Mouse (Mus musculus) heart, embryonic 13.5 days (tissue): ENCODE results near the gene Arhgap25. TPM values are rescaled to one million over a fixed set of nuclear protein-coding genes. Genes with fewer than 3 reads are reported as not detected.
"Not testable (repeated sequence)": the region's sequence is repeated elsewhere in the genome, so short reads cannot be mapped to it uniquely, and the experiment has no call there.

Experiments used
- ATAC-seq: fragments of 200-750 bp; cut with Nextera tagmentation; 2 replicates; pipeline ENCODE4 v1.8.0; 2017; ENCODE audit warnings: moderate TSS enrichment; ENCODE audit not compliant: insufficient number of reproducible peaks, low FRiP score, low TSS enrichment; ENCODE audit errors: extremely low read depth
- H3K27ac ChIP-seq: fragments of 300-500 bp; sonication (generic); replicated peaks from 2 replicates; pipeline ENCODE4 v1.5.1; 2015; ENCODE audit warnings: moderate library complexity, mild to moderate bottlenecking, inconsistent platforms
- H3K27me3 ChIP-seq: fragments of 300-500 bp; sonication (generic); replicated peaks from 2 replicates; pipeline ENCODE4 v1.6.1; 2015; ENCODE audit warnings: mild to moderate bottlenecking, inconsistent platforms
- H3K36me3 ChIP-seq: fragments of 300-500 bp; sonication (generic); 2 replicates; pipeline ENCODE4 v1.6.1; 2015; ENCODE audit warnings: mild to moderate bottlenecking, inconsistent platforms
- H3K4me1 ChIP-seq: fragments of 300-500 bp; sonication (generic); 2 replicates; pipeline ENCODE4 v1.6.1; 2015; ENCODE audit warnings: inconsistent platforms
- H3K4me2 ChIP-seq: fragments of 300-500 bp; sonication (generic); 2 replicates; pipeline ENCODE4 v1.6.1; 2015; ENCODE audit warnings: inconsistent platforms, mild to moderate bottlenecking, moderate library complexity
- H3K4me3 ChIP-seq: fragments of 300-500 bp; sonication (generic); 2 replicates; pipeline ENCODE4 v1.5.1; 2015; ENCODE audit warnings: moderate library complexity, mild to moderate bottlenecking, inconsistent platforms
- H3K9ac ChIP-seq: fragments of 300-500 bp; sonication (generic); 2 replicates; pipeline ENCODE4 v1.6.1; 2015; ENCODE audit warnings: inconsistent platforms, mild to moderate bottlenecking, moderate library complexity
- H3K9me3 ChIP-seq: fragments of 300-500 bp; sonication (generic); 2 replicates; pipeline ENCODE4 v1.6.1; 2016; ENCODE audit warnings: inconsistent platforms
- WGBS: fragments of 180-500 bp; shearing (Covaris S2); methylation state at CpG from one replicate; pipeline ENCODE4 v1.1.7; 2015; ENCODE audit warnings: mixed read lengths; 5-methylcytosine and 5-hydroxymethylcytosine counted together
- polyA plus RNA-seq: library from polyadenylated mRNA; unstranded; fragments of >200 nt; fragmentation: Nextera tagmentation; extraction: Ambion mirVana; gene quantifications from 2 replicates; pipeline ENCODE4 v1.2.1, GENCODE M21; 2015

The Arhgap25 gene
- polyA plus RNA-seq, 1 experiment from 2014 or later, result 3.6 TPM

DNA sequence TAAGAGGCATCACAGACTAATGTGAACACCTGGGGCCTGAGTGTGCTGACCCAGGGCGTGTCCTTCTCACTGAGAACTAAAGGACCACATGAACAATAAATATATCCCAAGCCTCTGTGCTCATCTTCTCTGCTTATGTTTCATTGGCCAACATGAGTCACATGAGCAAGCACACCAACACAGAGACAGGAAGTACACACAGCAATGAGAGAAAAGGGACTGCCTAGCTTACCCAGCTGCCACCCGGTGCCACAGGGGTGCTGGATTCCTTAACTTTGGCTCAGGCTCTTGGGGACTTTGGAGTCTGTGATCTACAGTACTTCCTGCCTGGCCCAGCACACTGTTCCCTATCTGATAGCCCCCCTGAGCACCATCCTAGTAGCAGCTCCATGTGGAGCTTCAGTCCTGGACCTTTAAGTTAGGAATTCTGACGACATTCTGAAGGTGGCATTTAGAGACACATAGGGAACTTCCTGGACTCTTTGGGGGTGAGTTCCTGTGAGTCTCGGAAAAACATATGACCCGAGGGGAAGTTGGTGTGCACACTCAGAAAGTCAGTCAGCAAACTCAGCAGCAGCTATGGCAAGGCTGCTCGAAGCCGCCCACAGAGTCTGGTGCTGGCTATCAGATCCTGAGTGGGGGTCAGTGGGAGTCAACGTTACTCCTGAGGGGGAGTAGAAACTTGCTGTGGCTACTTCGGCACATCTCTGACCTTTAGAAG is 2.0 kb upstream of the Arhgap25 start:
- no peak overlapping the region for H3K4me3 ChIP-seq
- H3K9ac ChIP-seq, result no peak overlapping the region
- H3K36me3 ChIP-seq, result no peaks in the 10 kb centered on the region
- H3K4me2 ChIP-seq, result no peak overlapping the region
- 59% methylated on average over 9 of the region's 9 CpGs for WGBS
- H3K9me3 ChIP-seq, result no peaks in the 10 kb centered on the region
- H3K4me1 ChIP-seq, result peaks cover 9% of the 10 kb centered on the region; the same call in 1 of the 2 replicates
- H3K27ac ChIP-seq, result no peak overlapping the region
- peaks cover 27% of the 10 kb centered on the region for H3K27me3 ChIP-seq
- no peak for ATAC-seq

DNA sequence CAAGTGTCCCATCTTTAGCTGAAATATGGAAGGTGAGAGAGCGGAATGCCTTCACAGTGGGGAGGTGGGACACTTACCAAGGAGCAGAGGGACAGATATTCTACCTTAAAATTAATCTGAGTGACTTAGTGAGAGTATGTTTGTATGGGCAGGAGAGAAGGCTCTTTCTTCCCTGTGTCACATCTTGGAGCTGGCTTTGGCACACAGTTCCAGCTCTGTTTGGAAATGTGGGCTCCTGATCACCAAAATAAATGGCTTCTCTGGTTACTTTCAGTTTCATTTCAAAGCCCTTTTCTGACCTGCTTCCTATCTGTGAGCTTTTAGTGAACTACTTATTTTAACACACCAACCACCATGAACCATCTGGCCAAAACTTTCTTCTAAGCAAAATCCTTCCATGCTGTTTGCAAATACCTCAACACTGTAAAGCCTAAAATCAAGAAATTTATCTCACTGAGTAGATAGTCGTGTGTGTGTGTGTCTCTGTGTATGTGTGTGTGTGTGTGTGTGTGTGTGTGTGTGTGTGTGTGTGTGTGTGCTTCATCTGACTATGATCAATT is 1.5 kb downstream of the Arhgap25 start:
- Histone ChIP-seq H3K4me2 (no peak overlapping the region), H3K4me3 (no peak overlapping the region), H3K9me3 (no peaks in the 10 kb centered on the region), H3K9ac (no peak overlapping the region), H3K36me3 (no peaks in the 10 kb centered on the region), H3K27ac (no peak overlapping the region), H3K4me1 (peaks cover 18% of the 10 kb centered on the region; the same call in 1 of the 2 replicates), H3K27me3 (peaks cover 26% of the 10 kb centered on the region)
- 75% methylated on average over 2 of the region's 2 CpGs for WGBS
- ATAC-seq, result no peak

DNA sequence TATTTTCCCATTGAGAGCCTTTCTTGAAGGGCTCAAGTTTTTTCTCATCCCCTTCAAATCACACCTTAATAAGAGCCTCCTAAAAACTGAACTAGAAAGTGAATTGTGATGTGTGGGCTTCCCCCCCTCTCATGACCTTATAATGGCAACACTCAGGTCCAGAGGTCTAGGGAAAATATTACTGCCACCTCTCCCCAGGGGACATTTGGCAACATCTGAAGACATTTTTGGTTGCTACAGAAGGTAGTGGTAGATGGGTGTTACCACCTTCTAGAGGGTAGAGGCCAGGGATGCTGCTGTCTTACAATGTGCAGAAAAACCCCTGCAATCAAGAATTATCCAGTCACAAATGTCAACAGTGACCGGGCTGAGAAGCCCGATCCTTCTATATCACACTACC is 2.7 kb downstream of the Arhgap25 start:
- ATAC-seq, result no peak
- Histone ChIP-seq H3K36me3 (no peaks in the 10 kb centered on the region), H3K4me2 (no peak overlapping the region), H3K4me3 (no peak overlapping the region), H3K27ac (no peak overlapping the region), H3K9ac (no peak overlapping the region), H3K9me3 (no peaks in the 10 kb centered on the region), H3K4me1 (peaks cover 15% of the 10 kb centered on the region; the same call in 1 of the 2 replicates), H3K27me3 (peaks cover 21% of the 10 kb centered on the region)
- 62% methylated on average over 2 of the region's 2 CpGs for WGBS

DNA sequence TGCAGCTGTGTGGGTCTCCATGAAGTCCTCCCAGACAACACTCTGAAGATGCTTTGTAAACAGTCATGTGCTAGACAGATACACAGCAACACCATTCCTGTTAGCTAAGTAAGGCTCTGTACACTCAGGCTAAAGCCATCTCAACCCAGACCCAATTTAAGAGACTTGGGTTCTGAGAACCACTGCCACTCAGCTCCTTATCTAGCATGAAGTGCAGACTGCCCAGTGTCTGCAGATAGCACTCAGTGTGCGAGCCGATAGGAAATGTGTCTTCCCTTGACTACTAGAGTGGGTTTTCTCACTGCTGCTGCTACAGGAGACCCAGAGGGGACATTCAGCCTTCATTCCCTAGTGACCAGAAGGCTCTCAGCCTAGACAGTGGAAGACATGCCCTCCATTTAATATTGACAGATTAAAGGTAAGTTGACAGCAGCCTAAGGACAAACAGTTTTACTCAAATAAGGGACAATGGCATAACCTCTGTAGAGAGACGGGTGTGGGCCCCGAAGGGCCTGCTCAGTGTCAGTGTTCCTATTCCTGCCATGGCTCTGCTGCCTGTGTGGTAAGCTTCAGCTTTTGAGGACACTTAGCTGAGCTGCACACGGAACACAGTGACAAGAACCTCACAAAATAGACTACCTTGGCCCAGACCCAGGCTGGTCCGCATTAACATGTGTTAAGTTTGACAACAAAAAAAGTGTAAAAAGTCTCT is 5.1 kb downstream of the Arhgap25 start:
- no peak for ATAC-seq
- H3K4me1 ChIP-seq, result peaks cover 20% of the 10 kb centered on the region
- no peak overlapping the region for H3K9ac ChIP-seq
- H3K4me2 ChIP-seq, result no peak overlapping the region
- H3K9me3 ChIP-seq, result no peaks in the 10 kb centered on the region
- H3K4me3 ChIP-seq, result no peak overlapping the region
- no peaks in the 10 kb centered on the region for H3K36me3 ChIP-seq
- no peak overlapping the region for H3K27ac ChIP-seq
- 50% methylated on average over 6 of the region's 6 CpGs for WGBS
- peaks cover 27% of the 10 kb centered on the region for H3K27me3 ChIP-seq

DNA sequence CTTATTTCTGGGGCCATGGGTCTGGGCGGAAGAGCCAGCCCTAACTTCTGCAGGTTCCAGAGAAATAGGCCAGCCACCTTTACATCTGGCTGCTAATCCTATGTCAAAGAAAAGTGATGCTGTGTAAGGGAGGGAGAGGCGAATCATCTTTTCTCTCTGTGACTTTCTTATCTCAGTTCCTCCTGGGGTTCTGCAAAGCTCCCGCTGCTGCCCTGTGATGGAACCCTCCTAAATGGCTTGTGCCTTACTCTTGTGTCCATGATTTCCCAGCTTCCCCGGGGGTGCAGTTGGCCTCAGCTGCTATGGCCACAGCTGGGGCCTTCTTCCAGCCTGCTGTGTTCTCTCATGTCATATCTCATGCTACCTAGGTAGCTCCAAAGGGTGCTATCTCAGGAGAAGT is 5.7 kb downstream of the Arhgap25 start:
- 59% methylated on average over 4 of the region's 4 CpGs for WGBS
- Histone ChIP-seq H3K9ac (no peak overlapping the region), H3K27ac (no peak overlapping the region), H3K4me2 (no peak overlapping the region), H3K36me3 (no peaks in the 10 kb centered on the region), H3K27me3 (peaks cover 26% of the 10 kb centered on the region), H3K4me1 (peaks cover 20% of the 10 kb centered on the region), H3K4me3 (no peak overlapping the region), H3K9me3 (no peaks in the 10 kb centered on the region)
- no peak for ATAC-seq

DNA sequence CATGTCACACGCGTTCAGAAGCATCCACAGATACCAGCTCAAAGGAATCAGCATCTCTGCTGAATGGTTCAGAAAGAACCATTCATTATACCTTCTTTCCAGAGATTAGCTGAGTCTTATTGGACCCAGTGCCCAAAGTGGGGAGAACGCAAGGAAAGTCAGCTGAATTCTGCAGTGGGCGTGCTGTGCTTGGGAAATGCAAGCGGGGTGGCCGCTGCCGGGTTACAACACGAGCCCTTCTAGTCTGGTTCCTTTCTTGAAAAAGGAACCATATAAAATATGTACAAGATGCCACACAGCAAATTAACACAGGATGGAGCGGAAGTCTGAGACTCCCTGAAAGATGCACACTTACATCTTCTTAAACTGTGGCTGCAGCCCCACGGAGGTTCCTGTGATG is 7.9 kb downstream of the Arhgap25 start:
- no peak for ATAC-seq

DNA sequence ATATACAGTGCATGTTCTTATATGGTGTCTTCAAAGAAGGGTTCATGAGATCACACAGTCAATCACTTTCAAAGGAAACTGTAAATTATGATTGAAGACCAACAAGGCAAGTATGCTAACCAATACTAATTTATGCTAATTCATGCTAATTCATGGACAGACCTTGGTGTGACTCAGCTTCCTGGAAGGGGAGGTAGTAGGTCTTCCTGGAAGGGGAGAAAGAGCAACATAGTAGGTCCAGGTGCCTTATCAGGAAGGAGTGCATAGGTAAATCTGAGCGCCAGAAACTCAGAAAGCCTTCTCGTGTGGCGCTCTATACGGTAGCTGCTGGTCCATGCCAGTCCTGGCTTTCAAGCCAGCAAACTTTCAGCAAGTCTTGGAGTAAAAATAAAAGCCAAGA is 8.8 kb downstream of the Arhgap25 start:
- ATAC-seq, result no peak
- H3K27me3 ChIP-seq, result peaks cover 42% of the 10 kb centered on the region
- H3K4me3 ChIP-seq, result no peak overlapping the region
- no peaks in the 10 kb centered on the region for H3K9me3 ChIP-seq
- no peak overlapping the region for H3K27ac ChIP-seq
- peaks cover 20% of the 10 kb centered on the region for H3K4me1 ChIP-seq
- WGBS, result 82% methylated on average over 4 of the region's 4 CpGs
- no peak overlapping the region for H3K9ac ChIP-seq
- H3K36me3 ChIP-seq, result no peaks in the 10 kb centered on the region
- no peak overlapping the region for H3K4me2 ChIP-seq

More for the DNA sequence above, 7.9 kb downstream of the Arhgap25 start:
- H3K27ac ChIP-seq, result no peak overlapping the region
- peaks cover 37% of the 10 kb centered on the region for H3K27me3 ChIP-seq
- H3K4me2 ChIP-seq, result no peak overlapping the region
- H3K9ac ChIP-seq, result no peak overlapping the region
- no peaks in the 10 kb centered on the region for H3K36me3 ChIP-seq
- H3K4me1 ChIP-seq, result peaks cover 20% of the 10 kb centered on the region
- no peak overlapping the region for H3K4me3 ChIP-seq
- WGBS, result 86% methylated on average over 10 of the region's 10 CpGs
- H3K9me3 ChIP-seq, result no peaks in the 10 kb centered on the region

DNA sequence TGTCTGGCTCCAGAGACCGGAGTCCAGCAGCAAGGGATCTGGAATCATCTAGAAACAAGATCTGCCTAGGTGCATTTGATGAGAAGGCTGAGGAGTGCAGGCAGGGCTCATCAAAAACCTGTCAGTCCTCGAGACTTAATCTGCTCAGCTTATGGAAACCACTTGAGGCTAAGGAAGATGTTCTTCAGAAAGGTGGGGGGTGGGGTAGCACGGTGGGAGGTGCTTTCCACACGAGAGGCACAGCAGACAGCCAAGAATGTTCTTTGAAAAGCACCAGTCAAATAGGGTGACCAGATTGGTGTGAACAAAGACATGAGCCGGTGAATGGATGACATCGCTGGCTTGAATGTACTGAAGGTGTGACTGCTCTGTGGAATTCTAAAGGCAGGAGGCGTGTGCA is 9.3 kb downstream of the Arhgap25 start:
- no peak overlapping the region for H3K4me2 ChIP-seq
- no peak for ATAC-seq
- no peaks in the 10 kb centered on the region for H3K36me3 ChIP-seq
- H3K4me3 ChIP-seq, result no peak overlapping the region
- H3K27me3 ChIP-seq, result peaks cover 37% of the 10 kb centered on the region
- no peak overlapping the region for H3K9ac ChIP-seq
- H3K9me3 ChIP-seq, result no peaks in the 10 kb centered on the region
- 62% methylated on average over 7 of the region's 7 CpGs for WGBS
- no peak overlapping the region for H3K27ac ChIP-seq
- H3K4me1 ChIP-seq, result peaks cover 20% of the 10 kb centered on the region

DNA sequence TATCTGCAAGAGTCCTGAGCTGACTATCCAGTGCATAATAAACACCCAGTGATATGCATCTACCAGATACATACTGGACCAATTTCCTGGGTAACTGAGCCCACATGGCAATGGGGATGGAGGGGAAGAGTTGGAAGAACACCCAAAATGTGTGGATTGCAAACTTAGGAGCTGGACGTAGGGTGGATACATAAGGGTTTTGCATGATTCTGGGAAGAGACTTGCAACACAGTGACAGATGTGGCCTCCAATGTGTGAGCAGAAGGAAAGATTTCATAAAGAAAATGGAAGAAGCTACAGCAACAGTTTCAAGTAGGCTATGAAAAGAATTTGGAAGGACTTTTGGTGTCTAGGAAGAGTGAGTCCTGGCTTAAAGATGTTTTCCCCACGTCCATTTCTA is 10.0 kb downstream of the Arhgap25 start:
- ATAC-seq, result no peak
- Histone ChIP-seq H3K9me3 (no peaks in the 10 kb centered on the region), H3K4me2 (no peak overlapping the region), H3K4me3 (no peak overlapping the region), H3K9ac (no peak overlapping the region), H3K4me1 (peaks cover 19% of the 10 kb centered on the region), H3K36me3 (no peaks in the 10 kb centered on the region), H3K27ac (no peak overlapping the region), H3K27me3 (peaks cover 34% of the 10 kb centered on the region)
- WGBS, result 68% methylated on average over 2 of the region's 2 CpGs

DNA sequence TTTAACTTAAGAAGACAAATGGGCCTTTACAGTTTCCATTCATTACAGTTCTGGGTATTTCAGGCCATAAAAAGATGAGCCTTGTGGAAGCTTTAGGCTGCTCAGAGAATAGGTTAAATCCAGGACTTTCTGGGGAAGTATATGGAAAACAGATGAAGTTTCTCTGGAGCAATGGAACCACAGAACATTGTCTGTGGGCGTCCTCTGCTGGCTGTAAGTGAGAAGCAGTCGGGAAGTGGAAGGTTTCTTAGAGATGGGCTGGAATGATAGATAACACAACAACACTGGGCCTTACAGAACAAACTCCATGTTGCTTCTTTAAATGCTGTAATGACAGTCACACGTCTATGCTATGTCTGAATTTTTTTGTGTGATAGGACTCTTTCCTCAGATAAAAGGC is 10.8 kb downstream of the Arhgap25 start:
- H3K4me3 ChIP-seq, result no peak overlapping the region
- no peak overlapping the region for H3K4me2 ChIP-seq
- 16% methylated on average over 3 of the region's 3 CpGs for WGBS
- H3K36me3 ChIP-seq, result no peaks in the 10 kb centered on the region
- no peaks in the 10 kb centered on the region for H3K9me3 ChIP-seq
- no peak overlapping the region for H3K9ac ChIP-seq
- peaks cover 11% of the 10 kb centered on the region; the same call in 1 of the 2 replicates for H3K4me1 ChIP-seq
- H3K27me3 ChIP-seq, result peaks cover 40% of the 10 kb centered on the region
- no peak overlapping the region for H3K27ac ChIP-seq
- no peak for ATAC-seq

DNA sequence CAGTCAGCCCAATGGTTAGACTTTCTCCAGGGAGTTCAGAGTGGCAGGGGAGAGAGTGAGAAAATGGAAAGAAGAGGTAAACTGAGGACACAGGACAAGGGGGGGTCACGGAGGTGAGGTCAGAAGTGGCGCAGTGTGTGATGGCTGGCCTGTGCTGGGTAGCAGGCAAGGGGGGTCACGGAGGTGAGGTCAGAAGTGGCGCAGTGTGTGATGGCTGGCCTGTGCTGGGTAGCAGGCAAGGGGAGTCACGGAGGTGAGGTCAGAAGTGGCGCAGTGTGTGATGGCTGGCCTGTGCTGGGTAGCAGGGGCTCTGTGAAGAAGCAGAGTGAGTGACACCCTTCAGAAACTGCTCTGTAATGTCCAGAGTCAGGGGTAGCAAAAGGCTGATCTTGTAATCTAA is 11.4 kb downstream of the Arhgap25 start:
- ATAC-seq, H3K4me3 ChIP-seq, H3K9ac ChIP-seq, H3K9me3 ChIP-seq, H3K36me3 ChIP-seq, H3K4me2 ChIP-seq, H3K27ac ChIP-seq: not testable (repeated sequence)
- peaks cover 40% of the 10 kb centered on the region for H3K27me3 ChIP-seq
- H3K4me1 ChIP-seq, result peaks cover 11% of the 10 kb centered on the region; the same call in 1 of the 2 replicates
- WGBS, result 83% methylated on average over 6 of the region's 6 CpGs
